Mouse (Mus musculus) bone marrow, adult 2 months (tissue): ENCODE data around the gene Fgfr2.

Experiments used
- CTCF ChIP-seq: fragments of 200-500 bp; IDR thresholded peaks from 2 replicates; pipeline ENCODE4 v1.5.1; 2011; ENCODE audit warnings: low read length, control low read depth; ENCODE audit not compliant: control insufficient read depth, insufficient read depth
- POLR2A ChIP-seq: fragments of 200-500 bp; IDR thresholded peaks from 2 replicates; pipeline ENCODE4 v1.6.1; 2011; ENCODE audit warnings: low read depth, mild to moderate bottlenecking, control low read depth, low read length, borderline replicate concordance; ENCODE audit not compliant: control insufficient read depth

GRCm38 (mm10) chr7:130300606-130301005, 2822.5 kb downstream of the Fgfr2 start:
- TF ChIP-seq CTCF (no peak), POLR2A (no peak)
